Mouse (Mus musculus): ENCODE results near the gene Hist1h3f.
"Not testable (repeated sequence)": the region's sequence is repeated elsewhere in the genome, so short reads cannot be mapped to it uniquely, and the experiment has no call there.

GRCm38 (mm10) chr13:23560699-23561098, 16.8 kb downstream of the Hist1h3f start:
- not testable (repeated sequence) for TF ChIP-seq CTCF (IDR thresholded peaks at IDR 0.05; ENCODE audit: control insufficient read depth, insufficient read depth, low read length); POLR2A (IDR thresholded peaks at IDR 0.05; ENCODE audit: borderline replicate concordance, control insufficient read depth, low read depth, low read length)
